Mouse (Mus musculus) kidney, embryonic 16.5 days (tissue): ENCODE measurements around the gene Drd5. TPM values are rescaled to one million over a fixed set of nuclear protein-coding genes. Genes with fewer than 3 reads are reported as not detected.

Source experiments
- polyA plus RNA-seq: library from polyadenylated mRNA; unstranded; fragments of >200 nt; fragmentation: Nextera tagmentation; extraction: Ambion mirVana; gene quantifications from 2 replicates; pipeline ENCODE4 v1.2.1, GENCODE M21; 2015

The Drd5 gene
- polyA plus RNA-seq, 1 experiment from 2014 or later = not detected

Other genes starting within 250 kb of the Drd5 start
- 67.7 and 69.7 TPM in 2 replicates for gene Nsg1, start 159.5 kb upstream of the Drd5 start, polyA plus RNA-seq
- 16.0 and 17.4 TPM in 2 replicates for gene Zbtb49, start 98.9 kb upstream of the Drd5 start, polyA plus RNA-seq
- gene Lyar, start 98.9 kb upstream of the Drd5 start, polyA plus RNA-seq = 82.1 and 92.7 TPM in 2 replicates
- 90.3 and 93.5 TPM in 2 replicates for gene Tmem128, start 59.2 kb upstream of the Drd5 start, polyA plus RNA-seq
- gene Otop1, start 43.4 kb upstream of the Drd5 start, polyA plus RNA-seq = not detected in 2 replicates
- gene Slc2a9, start 183.8 kb downstream of the Drd5 start, polyA plus RNA-seq = 1.8 and 2.4 TPM in 2 replicates
- 236 and 251 TPM in 2 replicates for gene Wdr1, start 243.9 kb downstream of the Drd5 start, polyA plus RNA-seq